Mouse (Mus musculus): Measurements from ENCODE around the gene Fhod1.

GRCm38 (mm10) chr8:105326141-105326672, 21.5 kb downstream of the Fhod1 start, which contains the start of the genes Lrrc29 and Tmem208:
- TF ChIP-seq CTCF (IDR thresholded peaks at IDR 0.05; ENCODE audit: low read depth, low read length) (peak; percentile 61), POLR2A (IDR thresholded peaks at IDR 0.05; ENCODE audit: extremely low read depth, insufficient read depth, low read length) (peak; percentile 76)

All from liver, adult 2 months (tissue).